Mouse (Mus musculus) liver, embryonic 13.5 days (tissue): ENCODE data around the gene Inpp5d. TPM values are rescaled to one million over a fixed set of nuclear protein-coding genes. Genes with fewer than 3 reads are reported as not detected.
A peak's percentile ranks its signal among the peaks of the same experiment; 100 is the strongest.
"Not testable (repeated sequence)": the region's sequence is repeated elsewhere in the genome, so short reads cannot be mapped to it uniquely, and the experiment has no call there.

Experiments
- ATAC-seq: fragments of 200-750 bp; cut with Nextera tagmentation; 2 replicates; pipeline ENCODE4 v1.8.0; 2017; ENCODE audit warnings: low read depth, mild to moderate bottlenecking, moderate number of reproducible peaks, moderate library complexity
- DNase-seq: peaks from one replicate; pipeline ENCODE4 v3.0.0; 2022
- H3K27ac ChIP-seq: fragments of 300-500 bp; sonication (generic); 2 replicates; pipeline ENCODE4 v1.5.1; 2015; ENCODE audit warnings: moderate library complexity, mild to moderate bottlenecking, inconsistent platforms
- H3K27me3 ChIP-seq: fragments of 300-500 bp; sonication (generic); 2 replicates; pipeline ENCODE4 v1.6.1; 2015; ENCODE audit warnings: mild to moderate bottlenecking, inconsistent platforms
- H3K36me3 ChIP-seq: fragments of 300-500 bp; sonication (generic); 2 replicates; pipeline ENCODE4 v1.6.1; 2015; ENCODE audit warnings: mild to moderate bottlenecking, inconsistent platforms
- H3K4me1 ChIP-seq: fragments of 300-500 bp; sonication (generic); replicated peaks from 2 replicates; pipeline ENCODE4 v1.6.1; 2015; ENCODE audit warnings: inconsistent platforms
- H3K4me2 ChIP-seq: fragments of 300-500 bp; sonication (generic); 2 replicates; pipeline ENCODE4 v1.6.1; 2015; ENCODE audit warnings: inconsistent platforms, mild to moderate bottlenecking, moderate library complexity
- H3K4me3 ChIP-seq: fragments of 300-500 bp; sonication (generic); replicated peaks from 2 replicates; pipeline ENCODE4 v1.5.1; 2015; ENCODE audit warnings: mild to moderate bottlenecking, inconsistent platforms
- H3K9ac ChIP-seq: fragments of 300-500 bp; sonication (generic); 2 replicates; pipeline ENCODE4 v1.6.1; 2015; ENCODE audit warnings: mild to moderate bottlenecking, inconsistent platforms
- H3K9me3 ChIP-seq: fragments of 300-500 bp; sonication (generic); replicated peaks from 2 replicates; pipeline ENCODE4 v1.6.1; 2016; ENCODE audit warnings: inconsistent platforms
- WGBS: fragments of 180-500 bp; shearing (Covaris S2); methylation state at CpG from one replicate; pipeline ENCODE4 v1.1.7; 2015; ENCODE audit not compliant: insufficient replicate concordance; 5-methylcytosine and 5-hydroxymethylcytosine counted together
- polyA plus RNA-seq: library from polyadenylated mRNA; unstranded; fragments of >200 nt; fragmentation: Nextera tagmentation; extraction: Ambion mirVana; gene quantifications from 2 replicates; pipeline ENCODE4 v1.2.1, GENCODE M21; 2015

The Inpp5d gene
- polyA plus RNA-seq, 1 experiment from 2014 or later, result 11.0 TPM

DNA sequence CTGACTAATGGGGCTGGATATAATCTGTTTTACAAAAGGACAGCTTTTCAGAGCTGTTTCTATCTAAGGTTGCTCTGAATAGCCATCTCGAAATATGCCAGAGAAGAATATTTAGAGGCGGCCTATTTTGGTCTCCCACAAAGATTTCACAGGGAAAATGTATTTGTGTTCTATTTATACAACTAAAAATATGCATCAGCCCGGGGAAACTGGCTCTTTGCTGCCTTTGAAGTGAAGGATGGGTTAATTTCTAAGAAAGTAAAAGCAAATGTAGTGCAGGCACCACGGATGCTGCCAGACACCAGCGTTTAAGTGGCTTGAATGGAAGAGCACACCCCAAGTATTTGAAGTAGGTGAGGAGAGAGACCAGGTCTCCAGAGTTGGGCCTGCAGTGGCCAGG, 59.0 kb downstream of the Inpp5d start:
- no peak for ATAC-seq
- H3K4me3 ChIP-seq, result no peak overlapping the region

GRCm38 (mm10) chr1:87680950-87681349, 60.8 kb downstream of the Inpp5d start:
- Histone ChIP-seq H3K4me2 (no peak overlapping the region), H3K9ac (no peak overlapping the region), H3K27me3 (no peaks in the 10 kb centered on the region), H3K27ac (no peak overlapping the region), H3K9me3 (no peaks in the 10 kb centered on the region), H3K4me1 (no peaks in the 10 kb centered on the region), H3K4me3 (no peak overlapping the region), H3K36me3 (peaks cover 27% of the 10 kb centered on the region)
- DNase-seq (no peak), ATAC-seq (no peak)
- WGBS, result 81% methylated on average over 4 of the region's 4 CpGs

More for the DNA sequence above, 59.0 kb downstream of the Inpp5d start:
- Histone ChIP-seq H3K4me2 (no peak overlapping the region), H3K27me3 (no peaks in the 10 kb centered on the region), H3K9ac (no peak overlapping the region), H3K36me3 (peaks cover 19% of the 10 kb centered on the region), H3K27ac (0 out of 2 replicates have a peak overlapping the region, but pooled peaks have one; percentile 14), H3K9me3 (no peaks in the 10 kb centered on the region), H3K4me1 (no peaks in the 10 kb centered on the region)
- 71% methylated on average over 5 of the region's 5 CpGs for WGBS
- no peak for DNase-seq

GRCm38 (mm10) chr1:87682473-87682872, 62.4 kb downstream of the Inpp5d start:
- H3K9ac ChIP-seq, H3K9me3 ChIP-seq, H3K4me2 ChIP-seq, H3K27me3 ChIP-seq, H3K27ac ChIP-seq, H3K4me1 ChIP-seq, H3K4me3 ChIP-seq, DNase-seq, ATAC-seq: not testable (repeated sequence)
- H3K36me3 ChIP-seq, result peaks cover 27% of the 10 kb centered on the region
- WGBS, result 80% methylated on average over 7 of the region's 7 CpGs

DNA sequence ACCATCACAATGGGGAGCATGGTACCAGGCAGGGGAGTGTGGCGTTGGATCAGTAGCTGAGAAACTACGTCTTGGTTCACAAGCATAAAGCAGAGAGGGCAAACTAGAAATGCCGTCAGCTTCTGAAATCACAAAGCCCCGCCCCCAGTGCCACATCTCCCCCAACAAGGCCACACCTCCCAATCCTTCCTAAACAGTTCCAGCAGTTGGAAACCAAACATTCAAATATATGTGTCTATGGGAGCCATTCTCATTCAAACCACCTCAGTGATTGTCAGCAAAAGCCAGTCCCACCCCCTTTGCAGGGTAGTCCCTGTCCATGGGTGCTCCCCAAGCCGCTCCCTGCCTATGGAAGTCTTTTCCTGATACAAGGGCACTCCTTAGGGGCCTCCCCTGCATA, 64.0 kb downstream of the Inpp5d start:
- 86% methylated on average over 5 of the region's 5 CpGs for WGBS

DNA sequence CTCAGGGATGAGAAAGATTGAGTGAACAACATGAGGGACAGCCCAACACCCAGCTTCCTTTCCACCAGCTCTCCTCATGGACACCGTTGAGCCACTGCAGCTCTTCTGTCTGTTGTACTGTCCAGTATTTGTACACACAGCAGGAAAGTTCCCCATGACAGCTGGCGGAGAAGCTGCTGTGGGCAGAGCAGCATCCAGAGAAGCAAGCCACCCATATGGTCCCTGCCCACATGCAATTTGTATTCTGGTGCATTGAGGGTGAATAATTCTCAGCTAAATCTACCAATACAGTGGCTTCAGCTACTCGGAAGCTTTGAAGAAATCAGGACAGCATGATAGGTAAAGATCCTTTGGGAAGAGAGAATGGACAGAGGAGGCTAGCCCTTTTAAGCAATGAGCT, 64.7 kb downstream of the Inpp5d start:
- Histone ChIP-seq H3K27me3 (no peaks in the 10 kb centered on the region), H3K9ac (no peak overlapping the region), H3K36me3 (peaks cover 27% of the 10 kb centered on the region), H3K4me2 (no peak overlapping the region), H3K4me1 (0 out of 2 replicates have a peak, but pooled peaks cover under 1% of the 10 kb centered on the region), H3K4me3 (no peak overlapping the region), H3K27ac (no peak overlapping the region), H3K9me3 (no peaks in the 10 kb centered on the region)
- WGBS, result 78% methylated on average over 3 of the region's 3 CpGs
- no peak for ATAC-seq
- no peak for DNase-seq

More for the DNA sequence above, 64.0 kb downstream of the Inpp5d start:
- no peak overlapping the region for H3K4me3 ChIP-seq
- ATAC-seq (no peak), DNase-seq (no peak)
- no peaks in the 10 kb centered on the region for H3K4me1 ChIP-seq
- no peaks in the 10 kb centered on the region for H3K9me3 ChIP-seq
- H3K27me3 ChIP-seq, result no peaks in the 10 kb centered on the region
- H3K36me3 ChIP-seq, result peaks cover 27% of the 10 kb centered on the region
- no peak overlapping the region for H3K4me2 ChIP-seq
- no peak overlapping the region for H3K9ac ChIP-seq
- H3K27ac ChIP-seq, result no peak overlapping the region

- WGBS, result 74% methylated on average over 4 of the region's 4 CpGs
These were observed 66.2 kb downstream of the Inpp5d start for GRCm38 (mm10) chr1:87686351-87686750.

GRCm38 (mm10) chr1:87687009-87687408, 66.9 kb downstream of the Inpp5d start:
- Histone ChIP-seq H3K27ac (no peak overlapping the region), H3K4me2 (no peak overlapping the region), H3K4me3 (no peak overlapping the region), H3K4me1 (0 out of 2 replicates have a peak, but pooled peaks cover 5% of the 10 kb centered on the region), H3K9me3 (no peaks in the 10 kb centered on the region), H3K27me3 (no peaks in the 10 kb centered on the region), H3K9ac (no peak overlapping the region), H3K36me3 (peaks cover 24% of the 10 kb centered on the region)
- no peak for ATAC-seq
- 42% methylated on average over 1 of the region's 1 CpGs for WGBS
- no peak for DNase-seq

More at GRCm38 (mm10) chr1:87686351-87686750, 66.2 kb downstream of the Inpp5d start:
- H3K4me2 ChIP-seq, result no peak overlapping the region
- no peak for ATAC-seq
- H3K27me3 ChIP-seq, result no peaks in the 10 kb centered on the region
- no peak for DNase-seq
- H3K4me1 ChIP-seq, result 0 out of 2 replicates have a peak, but pooled peaks cover 5% of the 10 kb centered on the region
- no peak overlapping the region for H3K9ac ChIP-seq
- H3K4me3 ChIP-seq, result no peak overlapping the region
- peaks cover 25% of the 10 kb centered on the region for H3K36me3 ChIP-seq
- H3K9me3 ChIP-seq, result no peaks in the 10 kb centered on the region
- no peak overlapping the region for H3K27ac ChIP-seq

DNA sequence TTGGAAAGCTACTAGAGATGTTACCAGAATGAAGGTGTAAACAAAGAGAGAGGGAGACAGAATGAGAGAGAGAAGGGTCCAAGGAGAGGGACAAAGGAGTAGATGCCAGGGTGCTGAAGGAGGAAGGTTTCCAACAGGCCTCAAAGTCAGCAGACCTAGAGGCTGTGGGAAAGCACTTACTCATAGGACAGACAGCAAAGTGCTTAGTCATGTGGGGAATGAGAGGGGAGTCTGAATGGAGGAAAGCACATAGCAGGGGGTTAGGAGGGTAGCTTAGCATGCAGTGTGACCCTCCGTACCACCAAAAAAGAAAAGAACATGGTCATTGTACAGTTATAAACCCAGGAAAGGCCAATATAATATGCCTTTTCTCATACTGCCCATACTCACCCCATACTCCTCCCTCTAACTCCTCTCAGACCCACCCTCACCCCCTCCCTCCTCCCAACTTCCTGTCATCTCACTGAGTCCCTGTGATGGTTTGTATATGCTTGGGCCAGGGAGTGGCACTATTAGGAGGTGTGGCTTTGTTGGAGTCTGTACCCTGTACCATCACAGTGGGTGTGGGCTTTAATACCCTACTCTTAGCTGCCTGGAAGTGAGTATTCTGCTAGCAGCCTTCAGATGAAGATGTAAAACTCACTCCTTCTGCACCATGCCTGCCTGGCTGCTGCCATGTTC, 69.7 kb downstream of the Inpp5d start:
- ATAC-seq (peak; percentile 82), DNase-seq (no peak)
- H3K27me3 ChIP-seq, result no peaks in the 10 kb centered on the region
- no peak overlapping the region for H3K4me2 ChIP-seq
- no peaks in the 10 kb centered on the region for H3K9me3 ChIP-seq
- H3K9ac ChIP-seq, result no peak overlapping the region
- 94% methylated on average over 1 of the region's 1 CpGs for WGBS
- peak overlapping the region; percentile 48; the same call in 1 of the 2 replicates for H3K27ac ChIP-seq
- H3K4me1 ChIP-seq, result 0 out of 2 replicates have a peak, but pooled peaks cover 5% of the 10 kb centered on the region
- peaks cover 8% of the 10 kb centered on the region for H3K36me3 ChIP-seq
- no peak overlapping the region for H3K4me3 ChIP-seq

DNA sequence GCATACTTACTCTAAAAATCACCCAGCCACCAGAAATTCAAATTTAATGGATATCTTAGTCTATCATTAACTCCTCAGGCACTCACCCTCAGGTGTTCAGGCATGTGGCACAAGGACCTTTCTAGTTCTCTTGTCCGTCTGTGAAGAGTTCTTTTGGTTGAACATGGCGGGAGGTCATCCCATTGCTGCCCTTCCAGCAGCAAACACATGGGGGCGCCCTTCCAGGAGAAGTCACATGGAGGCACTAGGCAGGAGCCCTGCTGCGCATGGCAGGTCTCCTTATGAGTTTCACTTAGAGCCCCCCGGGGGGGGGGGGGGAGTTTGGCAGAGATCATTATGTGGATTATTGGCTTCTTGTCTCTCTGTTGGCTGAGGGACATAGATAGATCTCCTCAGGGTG, 76.2 kb downstream of the Inpp5d start:
- Histone ChIP-seq H3K4me1 (peaks cover 7% of the 10 kb centered on the region; the same call in 1 of the 2 replicates), H3K9ac (no peak overlapping the region), H3K4me2 (no peak overlapping the region), H3K27ac (no peak overlapping the region), H3K4me3 (no peak overlapping the region), H3K36me3 (peaks cover 35% of the 10 kb centered on the region), H3K9me3 (no peaks in the 10 kb centered on the region), H3K27me3 (no peaks in the 10 kb centered on the region)
- WGBS, result 74% methylated on average over 5 of the region's 5 CpGs
- ATAC-seq, result peak; percentile 39; the same call in 1 of the 2 replicates
- peak; percentile 47 for DNase-seq

DNA sequence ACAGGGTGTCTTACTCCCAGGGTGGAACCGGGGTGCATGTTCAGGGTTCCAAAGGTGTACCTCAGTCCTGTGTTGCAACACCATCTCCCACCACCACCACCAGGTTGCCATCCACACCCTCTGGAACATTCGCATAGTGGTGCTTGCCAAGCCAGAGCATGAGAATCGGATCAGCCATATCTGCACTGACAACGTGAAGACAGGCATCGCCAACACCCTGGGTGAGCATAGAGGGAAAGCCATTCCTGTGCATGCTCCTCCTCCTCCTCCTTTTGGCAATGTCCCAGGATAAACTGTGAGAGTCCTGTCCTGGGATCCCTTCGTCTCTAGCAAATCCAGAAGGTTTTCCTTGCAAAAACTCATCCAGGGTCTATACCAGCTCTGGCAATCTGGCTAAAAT, 77.9 kb downstream of the Inpp5d start:
- Histone ChIP-seq H3K36me3 (peaks cover 39% of the 10 kb centered on the region), H3K4me1 (peaks cover 7% of the 10 kb centered on the region; the same call in 1 of the 2 replicates), H3K9ac (no peak overlapping the region), H3K9me3 (no peaks in the 10 kb centered on the region), H3K27me3 (no peaks in the 10 kb centered on the region), H3K27ac (peak overlapping the region; percentile 43; the same call in 1 of the 2 replicates), H3K4me3 (no peak overlapping the region), H3K4me2 (no peak overlapping the region)
- no peak for DNase-seq
- no peak for ATAC-seq
- WGBS, result 83% methylated on average over 6 of the region's 6 CpGs

GRCm38 (mm10) chr1:87699890-87700448, 79.9 kb downstream of the Inpp5d start:
- ATAC-seq, result peak; percentile 21; the same call in 1 of the 2 replicates

More at GRCm38 (mm10) chr1:87699890-87700448, 79.9 kb downstream of the Inpp5d start:
- Histone ChIP-seq H3K27ac (no peak overlapping the region), H3K36me3 (peaks cover 47% of the 10 kb centered on the region), H3K27me3 (no peaks in the 10 kb centered on the region), H3K4me3 (no peak overlapping the region), H3K4me1 (peaks cover 19% of the 10 kb centered on the region), H3K9ac (no peak overlapping the region), H3K9me3 (no peaks in the 10 kb centered on the region), H3K4me2 (no peak overlapping the region)
- 60% methylated on average over 5 of the region's 5 CpGs for WGBS
- no peak for DNase-seq
